Mouse (Mus musculus) limb, embryonic 11.5 days (tissue): Measurements from ENCODE around the gene Spdye4a. TPM values are rescaled to one million over a fixed set of nuclear protein-coding genes. Genes with fewer than 3 reads are reported as not detected.

Experiments
- ATAC-seq: fragments of 200-750 bp; cut with Nextera tagmentation; 2 replicates; pipeline ENCODE4 v1.8.0; 2017; ENCODE audit warnings: low read depth; ENCODE audit not compliant: insufficient number of reproducible peaks, low FRiP score, low TSS enrichment
- DNase-seq: peaks from one replicate; pipeline ENCODE4 v3.0.0-alpha.2; 2015; ENCODE audit warnings: low spot score
- H3K27ac ChIP-seq: fragments of 300-500 bp; sonication (generic); replicated peaks from 2 replicates; pipeline ENCODE4 v1.5.1; 2014; ENCODE audit warnings: low read depth, mild to moderate bottlenecking, low read length
- H3K27me3 ChIP-seq: fragments of 300-500 bp; sonication (generic); 2 replicates; pipeline ENCODE4 v1.6.1; 2014; ENCODE audit warnings: mild to moderate bottlenecking, low read length, mixed read lengths; ENCODE audit not compliant: control insufficient read depth, insufficient read depth
- H3K36me3 ChIP-seq: fragments of 300-500 bp; sonication (generic); 2 replicates; pipeline ENCODE4 v1.6.1; 2014; ENCODE audit warnings: mild to moderate bottlenecking, low read length, moderate library complexity, mixed read lengths; ENCODE audit not compliant: control insufficient read depth, insufficient read depth
- H3K4me1 ChIP-seq: fragments of 300-500 bp; sonication (generic); 2 replicates; pipeline ENCODE4 v1.6.1; 2014; ENCODE audit warnings: low read length, mixed read lengths; ENCODE audit not compliant: control insufficient read depth, insufficient read depth
- H3K4me2 ChIP-seq: fragments of 300-500 bp; sonication (generic); 2 replicates; pipeline ENCODE4 v1.6.1; 2014; ENCODE audit warnings: low read depth, mild to moderate bottlenecking, moderate library complexity; ENCODE audit not compliant: severe bottlenecking
- H3K4me3 ChIP-seq: fragments of 300-500 bp; sonication (generic); 2 replicates; pipeline ENCODE4 v1.5.1; 2014; ENCODE audit warnings: low read depth, low read length
- H3K9ac ChIP-seq: fragments of 300-500 bp; sonication (generic); 2 replicates; pipeline ENCODE4 v1.6.1; 2014; ENCODE audit warnings: mild to moderate bottlenecking, low read length
- H3K9me3 ChIP-seq: fragments of 300-500 bp; sonication (generic); 2 replicates; pipeline ENCODE4 v1.6.1; 2016; ENCODE audit warnings: low read length; ENCODE audit not compliant: control insufficient read depth
- WGBS: fragments of 180-500 bp; shearing (Covaris S2); extraction: QIAGEN DNeasy Blood & Tissue Kit; methylation state at CpG from one replicate; pipeline ENCODE4 v1.1.7; 2014; 5-methylcytosine and 5-hydroxymethylcytosine counted together
- polyA plus RNA-seq: library from polyadenylated mRNA; unstranded; fragments of >200 nt; fragmentation: Nextera tagmentation; extraction: Ambion mirVana; gene quantifications from 2 replicates; pipeline ENCODE4 v1.2.1, GENCODE M21; 2014

Gene Spdye4a
- polyA plus RNA-seq, 1 experiment from 2014 or later = not detected

DNA sequence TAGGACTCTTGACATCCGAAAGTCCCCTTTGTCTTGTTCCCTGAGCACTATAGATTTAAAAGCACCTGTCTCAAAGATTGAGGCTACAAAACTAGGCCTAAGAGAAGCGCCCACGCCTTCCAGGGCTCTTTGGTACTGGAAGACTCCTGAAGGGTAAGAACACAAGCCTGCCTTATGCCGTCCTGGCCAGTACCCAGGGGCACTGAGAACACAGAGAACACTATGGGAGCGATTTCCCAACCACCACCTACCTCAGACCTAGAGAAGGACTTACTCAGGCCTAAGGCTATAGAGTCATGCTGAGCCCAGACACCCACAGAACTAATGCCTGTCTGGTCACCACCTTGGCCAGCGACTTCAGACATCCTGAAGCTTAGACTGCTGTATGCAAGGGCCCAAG is 40.1 kb upstream of the Spdye4a start:
- peaks cover 2% of the 10 kb centered on the region; the same call in 1 of the 2 replicates for H3K36me3 ChIP-seq
- no peak for ATAC-seq

DNA sequence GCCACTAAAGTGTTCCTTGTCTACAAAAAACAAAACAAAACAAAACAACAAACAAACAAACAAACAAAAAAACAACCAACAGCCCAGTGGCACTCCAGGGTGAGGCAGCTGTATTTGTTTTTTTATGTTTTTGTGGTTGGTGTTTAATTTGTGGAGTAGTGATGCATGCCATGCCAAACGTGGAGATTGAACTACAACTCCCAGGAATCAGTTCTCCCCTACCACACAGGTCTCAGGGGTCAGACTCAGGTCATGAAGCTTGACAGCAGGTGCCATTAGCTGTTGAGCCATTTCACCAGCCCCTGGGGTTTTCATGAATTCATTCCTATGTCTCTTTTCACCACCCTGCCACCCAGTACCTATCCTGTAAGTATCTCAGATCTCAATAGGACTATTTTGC is 38.7 kb upstream of the Spdye4a start:
- WGBS = 52% methylated on average over 1 of the region's 1 CpGs
- Histone ChIP-seq H3K36me3 (peaks cover 3% of the 10 kb centered on the region; the same call in 1 of the 2 replicates), H3K4me3 (no peak overlapping the region), H3K27ac (no peak overlapping the region), H3K27me3 (no peaks in the 10 kb centered on the region), H3K4me1 (0 out of 2 replicates have a peak, but pooled peaks cover 2% of the 10 kb centered on the region), H3K4me2 (no peak overlapping the region), H3K9ac (no peak overlapping the region), H3K9me3 (no peaks in the 10 kb centered on the region)
- DNase-seq = no peak
- no peak for ATAC-seq

More for the DNA sequence above, 40.1 kb upstream of the Spdye4a start:
- H3K9me3 ChIP-seq = no peaks in the 10 kb centered on the region
- H3K4me2 ChIP-seq = no peak overlapping the region
- 88% methylated on average over 6 of the region's 6 CpGs for WGBS
- no peaks in the 10 kb centered on the region for H3K27me3 ChIP-seq
- no peak overlapping the region for H3K4me3 ChIP-seq
- no peak overlapping the region for H3K9ac ChIP-seq
- DNase-seq = no peak
- H3K27ac ChIP-seq = no peak overlapping the region
- H3K4me1 ChIP-seq = 0 out of 2 replicates have a peak, but pooled peaks cover 5% of the 10 kb centered on the region

DNA sequence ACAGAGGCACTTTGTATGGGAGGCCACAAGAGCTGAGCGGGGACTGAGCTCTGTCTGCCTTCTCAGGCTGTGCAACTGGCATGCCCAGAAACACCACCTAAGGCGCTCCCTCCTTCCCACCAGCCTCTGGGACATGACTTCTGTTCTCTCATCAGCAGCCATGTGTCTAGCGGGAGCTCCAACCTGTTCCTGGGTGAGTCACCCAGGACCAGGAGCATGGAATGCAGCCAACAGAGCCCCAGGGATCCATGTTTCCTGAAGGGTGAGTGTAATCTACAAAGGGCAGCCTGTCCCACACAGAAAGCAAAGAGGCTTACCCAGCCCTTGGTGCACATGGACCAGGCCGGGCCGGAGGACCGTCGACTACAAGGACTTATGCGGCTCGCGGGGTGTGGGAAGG is 38.0 kb upstream of the Spdye4a start:
- Histone ChIP-seq H3K9me3 (no peaks in the 10 kb centered on the region), H3K4me2 (no peak overlapping the region), H3K36me3 (peaks cover 4% of the 10 kb centered on the region; the same call in 1 of the 2 replicates), H3K27me3 (no peaks in the 10 kb centered on the region), H3K4me3 (no peak overlapping the region), H3K9ac (no peak overlapping the region), H3K27ac (no peak overlapping the region), H3K4me1 (no peaks in the 10 kb centered on the region)
- WGBS = 91% methylated on average over 10 of the region's 10 CpGs
- no peak for ATAC-seq
- no peak for DNase-seq

DNA sequence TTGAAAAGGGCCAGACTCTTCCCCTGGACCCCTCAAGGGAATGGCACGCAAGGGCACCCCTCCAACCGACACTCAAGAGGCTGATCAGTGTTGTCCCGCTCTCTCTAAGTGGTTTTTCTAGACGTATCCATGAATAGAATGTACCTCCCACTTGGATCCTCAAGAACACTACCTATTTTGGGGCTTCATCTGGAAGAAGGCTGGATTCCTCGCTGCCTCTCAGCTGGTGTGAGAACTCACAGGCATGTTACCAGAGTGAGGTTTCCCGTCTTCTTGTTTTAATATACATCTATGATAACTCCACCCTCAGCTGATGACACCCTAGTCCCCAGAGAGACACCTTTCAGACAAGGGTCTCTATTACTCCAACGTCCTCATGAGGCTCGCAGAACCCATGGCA is 34.9 kb upstream of the Spdye4a start:
- no peak for ATAC-seq
- no peak overlapping the region for H3K27ac ChIP-seq
- H3K4me1 ChIP-seq = no peaks in the 10 kb centered on the region
- WGBS = 93% methylated on average over 8 of the region's 8 CpGs
- no peaks in the 10 kb centered on the region for H3K9me3 ChIP-seq
- no peak for DNase-seq
- no peak overlapping the region for H3K4me3 ChIP-seq
- no peak overlapping the region for H3K4me2 ChIP-seq
- H3K27me3 ChIP-seq = peaks cover 7% of the 10 kb centered on the region
- no peak overlapping the region for H3K9ac ChIP-seq
- peaks cover 4% of the 10 kb centered on the region; the same call in 1 of the 2 replicates for H3K36me3 ChIP-seq

DNA sequence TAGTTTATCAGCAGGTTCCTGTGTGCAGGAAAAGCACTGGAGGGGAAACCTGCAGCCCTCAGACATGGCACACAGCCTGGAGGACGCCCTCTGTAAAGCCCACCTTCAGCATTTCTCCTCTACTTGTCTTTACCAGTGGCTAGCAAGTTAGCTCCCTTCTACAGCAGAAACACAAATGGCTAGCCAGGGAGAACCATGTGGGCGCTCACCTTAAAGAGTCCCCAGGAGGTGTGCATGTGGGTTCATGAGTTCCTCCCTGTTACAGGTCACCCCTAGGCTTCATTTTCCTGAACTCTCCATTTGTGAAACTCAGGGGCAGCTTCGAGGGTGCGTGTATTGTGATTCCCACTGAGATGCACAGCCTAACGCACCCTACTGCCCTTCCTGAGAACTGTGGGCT is 29.1 kb upstream of the Spdye4a start:
- H3K36me3 ChIP-seq = peaks cover 2% of the 10 kb centered on the region; the same call in 1 of the 2 replicates
- WGBS = 69% methylated on average over 5 of the region's 5 CpGs
- ATAC-seq = no peak

DNA sequence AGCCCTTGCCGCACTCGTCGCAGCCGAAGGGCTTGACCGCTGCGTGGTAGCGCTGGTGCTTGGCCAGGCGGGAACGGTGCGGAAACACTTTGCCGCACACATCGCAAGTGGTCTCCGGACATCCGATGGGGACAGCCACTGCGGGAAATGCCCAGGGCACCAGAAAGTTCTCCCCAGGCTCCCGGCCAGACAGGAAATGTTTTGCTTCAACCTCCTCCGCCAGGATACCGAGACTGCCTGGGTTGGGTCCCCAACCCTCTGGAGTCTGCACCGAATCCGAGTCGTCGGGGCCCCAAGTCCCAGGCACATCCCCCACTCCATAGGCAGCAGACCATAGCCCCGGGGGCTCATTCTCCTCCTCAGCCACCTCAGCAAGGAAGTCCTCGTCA is 28.4 kb upstream of the Spdye4a start:
- H3K9ac ChIP-seq = no peak overlapping the region

More for the DNA sequence above, 29.1 kb upstream of the Spdye4a start:
- H3K4me3 ChIP-seq = no peak overlapping the region
- no peak overlapping the region for H3K27ac ChIP-seq
- no peak for DNase-seq
- peaks cover 66% of the 10 kb centered on the region for H3K27me3 ChIP-seq
- H3K9me3 ChIP-seq = 0 out of 2 replicates have a peak, but pooled peaks cover 2% of the 10 kb centered on the region
- no peak overlapping the region for H3K4me2 ChIP-seq
- peaks cover 17% of the 10 kb centered on the region for H3K4me1 ChIP-seq
- no peak overlapping the region for H3K9ac ChIP-seq

DNA sequence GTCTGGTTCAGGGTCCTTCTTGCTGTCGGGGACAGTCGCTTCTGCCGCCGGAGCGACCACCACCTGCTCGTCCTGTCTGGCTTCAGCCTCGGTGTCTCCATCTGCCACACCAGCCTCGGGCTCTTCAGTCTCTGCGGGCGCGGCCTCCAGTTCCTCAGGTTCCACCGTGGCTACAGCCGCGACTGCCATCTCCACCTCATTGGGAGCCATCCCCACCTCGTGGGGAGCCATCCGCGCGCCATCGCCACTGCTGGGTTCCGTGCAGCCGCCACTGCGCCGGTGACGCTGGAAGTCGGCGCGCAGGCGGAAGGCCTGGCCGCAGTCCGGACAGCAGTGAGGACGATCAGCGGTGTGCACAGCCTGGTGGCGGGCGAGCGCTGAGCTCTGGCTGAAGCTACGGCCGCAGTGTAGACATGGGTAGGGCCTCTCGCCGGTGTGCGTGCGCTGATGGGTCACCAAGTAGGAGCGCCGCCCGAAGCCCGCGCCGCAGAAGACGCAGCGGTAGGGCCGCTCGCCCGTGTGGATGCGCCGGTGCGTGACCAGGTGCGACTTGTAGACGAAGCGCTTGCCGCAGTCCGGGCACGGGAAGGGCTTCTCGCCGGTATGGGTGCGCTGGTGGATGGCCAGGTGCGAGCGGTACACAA is 27.9 kb upstream of the Spdye4a start:
- peak overlapping the region; percentile 29; the same call in 1 of the 2 replicates for H3K4me3 ChIP-seq
- no peak overlapping the region for H3K9ac ChIP-seq
- 0 out of 2 replicates have a peak, but pooled peaks cover 2% of the 10 kb centered on the region for H3K9me3 ChIP-seq
- peaks cover 17% of the 10 kb centered on the region for H3K4me1 ChIP-seq
- peak overlapping the region; percentile 79 for H3K4me2 ChIP-seq
- WGBS = 4% methylated on average over 66 of the region's 66 CpGs
- DNase-seq (peak; percentile 57), ATAC-seq (no peak)
- no peaks in the 10 kb centered on the region for H3K36me3 ChIP-seq
- H3K27me3 ChIP-seq = peaks cover 66% of the 10 kb centered on the region
- no peak overlapping the region for H3K27ac ChIP-seq

More for the DNA sequence above, 28.4 kb upstream of the Spdye4a start:
- Histone ChIP-seq H3K27ac (no peak overlapping the region), H3K4me3 (no peak overlapping the region), H3K9me3 (0 out of 2 replicates have a peak, but pooled peaks cover 2% of the 10 kb centered on the region), H3K4me2 (no peak overlapping the region), H3K4me1 (peaks cover 17% of the 10 kb centered on the region), H3K27me3 (peaks cover 66% of the 10 kb centered on the region), H3K36me3 (no peaks in the 10 kb centered on the region)
- ATAC-seq (no peak), DNase-seq (no peak)
- 11% methylated on average over 24 of the region's 24 CpGs for WGBS

DNA sequence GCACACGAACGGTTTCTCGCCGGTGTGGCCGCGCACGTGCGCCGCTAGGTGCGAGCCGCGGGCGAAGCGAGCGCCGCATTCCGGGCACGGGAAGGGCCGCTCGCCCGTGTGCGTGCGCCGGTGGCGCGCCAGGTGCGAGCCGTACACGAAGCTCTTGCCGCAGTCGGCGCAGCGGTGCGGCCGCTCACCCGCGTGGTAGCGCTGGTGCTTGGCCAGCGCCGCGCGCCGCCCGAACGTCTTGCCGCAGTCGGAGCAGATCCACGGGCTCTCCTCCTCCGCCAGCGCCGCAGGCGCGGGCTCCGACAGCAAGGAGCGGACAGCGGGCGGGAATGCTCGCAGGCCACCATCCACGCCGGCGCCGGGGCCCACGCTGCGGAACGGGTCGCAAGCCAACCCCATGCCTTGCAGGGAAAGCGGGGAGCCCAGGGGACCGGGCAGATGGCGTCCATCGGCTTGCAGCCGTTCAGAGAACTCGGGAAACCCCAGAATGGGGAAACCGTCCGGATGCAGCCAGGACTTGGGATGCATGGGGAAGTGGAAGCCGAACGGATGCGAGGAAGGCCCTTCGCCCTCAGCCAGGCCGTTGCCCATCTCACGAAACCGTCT is 27.3 kb upstream of the Spdye4a start:
- H3K4me3 ChIP-seq = peak overlapping the region; percentile 29
- H3K36me3 ChIP-seq = no peaks in the 10 kb centered on the region
- H3K9ac ChIP-seq = no peak overlapping the region
- peak; percentile 12; the same call in 1 of the 2 replicates for ATAC-seq
- WGBS = 2% methylated on average over 81 of the region's 81 CpGs
- DNase-seq = no peak
- no peak overlapping the region for H3K27ac ChIP-seq
- H3K27me3 ChIP-seq = peaks cover 66% of the 10 kb centered on the region
- H3K4me1 ChIP-seq = peaks cover 17% of the 10 kb centered on the region
- H3K9me3 ChIP-seq = 0 out of 2 replicates have a peak, but pooled peaks cover 2% of the 10 kb centered on the region
- H3K4me2 ChIP-seq = peak overlapping the region; percentile 79
